Mouse (Mus musculus): Measurements from ENCODE around the gene Kcne4. TPM values are rescaled to one million over a fixed set of nuclear protein-coding genes. Genes with fewer than 3 reads are reported as not detected.

Gene Kcne4
- not detected for total RNA-seq (2023)

DNA sequence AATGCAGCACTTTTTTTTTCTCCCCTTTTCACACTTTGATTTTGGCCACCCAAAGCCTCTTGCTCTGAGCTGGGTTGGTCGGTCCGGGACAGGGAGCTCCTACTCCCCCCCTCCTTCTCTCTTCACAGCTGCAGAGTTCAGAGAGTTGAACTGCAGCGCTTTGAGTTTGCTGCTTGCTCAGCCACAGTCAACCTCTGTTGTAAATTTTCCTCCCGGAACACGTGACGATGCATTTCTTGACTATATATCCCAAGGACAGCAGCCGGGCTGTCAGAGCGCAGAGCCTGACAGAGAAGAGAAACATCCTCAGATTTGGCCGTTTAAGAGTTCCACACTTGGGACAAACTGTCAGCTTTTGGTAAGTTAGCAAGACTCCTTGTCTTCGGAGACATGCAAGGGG lies at the start of gene Kcne4:
Gene Kcne4, plus strand, starts transcription at position 120 of the 400 bp plus-strand sequence.

Other genes starting within 250 kb of the Kcne4 start
- 10 to 100 TPM in 1 of 2 experiments, 1 to 10 TPM in 1; 9.7 to 10.3 TPM for gene Acsl3, start 158.9 kb upstream of the Kcne4 start, total RNA-seq (2023)
- 10 to 100 TPM; 10.4 to 10.8 TPM for gene Utp14b, start 158.7 kb upstream of the Kcne4 start, total RNA-seq (2023)

All from monocyte, adult 59 days (primary cell).